Comparison of ENCODE assay signal across 11 mouse cellular contexts in the genomic region with DNA sequence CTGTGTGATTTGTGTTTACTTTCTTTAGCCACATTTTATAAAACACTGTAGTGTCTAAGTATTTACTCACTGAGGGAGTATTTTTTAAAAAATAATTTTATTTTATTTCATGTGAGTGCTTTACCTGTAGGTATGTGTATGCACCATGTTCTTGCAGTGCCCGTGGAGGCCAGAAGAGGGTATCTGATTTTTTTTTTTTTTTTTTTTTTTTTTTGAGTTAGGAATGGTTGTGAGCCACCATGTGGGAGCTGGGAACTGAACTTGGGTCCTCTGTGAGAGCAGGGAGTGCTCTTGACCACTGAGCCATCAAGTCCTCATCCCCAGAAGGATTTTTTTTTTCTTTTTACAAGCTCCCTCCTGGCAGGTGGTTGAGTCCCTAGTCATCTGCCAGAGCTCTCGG. TPM values are rescaled to one million over a fixed set of nuclear protein-coding genes. Genes with fewer than 3 reads are reported as not detected.
"Had no signal": no experiment of that assay in that cellular context is flagged by ENCODE, and none has a peak within 500 bp of the region (broad histone marks: within the 10 kb centered on the region; RNA-seq: fewer than 3 reads in every experiment).

No protein-coding gene starts in this region.

- H3K36me3 ChIP-seq: neural tube, embryonic 15.5 days had no signal

- DNase-seq: kidney, adult 18-20 months; kidney, postnatal 10 days; kidney, postnatal 4 days; liver, postnatal 0 days; midbrain, embryonic 14.5 days had no signal

- H3K4me2 ChIP-seq: neural tube, embryonic 15.5 days had no signal

- ATAC-seq: liver, postnatal 0 days had no signal

- H3K9ac ChIP-seq: liver, postnatal 0 days; neural tube, embryonic 15.5 days had no signal

- H3K9me3 ChIP-seq: limb, embryonic 10.5 days; midbrain, embryonic 10.5 days; neural tube, embryonic 15.5 days had no signal

- H3K4me3 ChIP-seq: left cerebral cortex, adult 2 months; limb, embryonic 10.5 days; midbrain, embryonic 10.5 days; myocyte; neural tube, embryonic 15.5 days had no signal

- H3K27me3 ChIP-seq: neural tube, embryonic 15.5 days had no signal

- H3K27ac ChIP-seq: left cerebral cortex, adult 2 months; limb, embryonic 10.5 days; midbrain, embryonic 10.5 days; neural tube, embryonic 15.5 days had no signal

RNA-seq across cellular contexts. Expression of gene C2cd4a, which starts 14.0 kb away (rescaled TPM):
- polyA plus RNA-seq: midbrain, embryonic 10.5 days; myocyte; neural tube, embryonic 11.5 days had no signal
